Mouse (Mus musculus): ENCODE measurements around the gene Ern2.

The Ern2 gene

GRCm38 (mm10) chr7:122186043-122186442, at the start of gene Ern2:
Gene Ern2, minus strand, starts transcription at chr7:122186207.
- no peak for DNase-seq

- DNase-seq = no peak
Observed at GRCm38 (mm10) chr7:122230866-122231265, 44.9 kb upstream of the Ern2 start.

- DNase-seq = no peak
Observed at GRCm38 (mm10) chr7:122229916-122230315, 43.9 kb upstream of the Ern2 start.

GRCm38 (mm10) chr7:122229306-122229705, 43.3 kb upstream of the Ern2 start:
- no peak for DNase-seq

- no peak for DNase-seq
Observed at GRCm38 (mm10) chr7:122226744-122227143, 40.7 kb upstream of the Ern2 start.

- no peak for DNase-seq
Observed at GRCm38 (mm10) chr7:122226020-122226742, 40.2 kb upstream of the Ern2 start.

- peak; percentile 27 to 62 for DNase-seq
Observed at GRCm38 (mm10) chr7:122219315-122219801, 33.4 kb upstream of the Ern2 start, which contains the start of gene Chp2. Gene Chp2, plus strand, starts transcription at chr7:122219496.

GRCm38 (mm10) chr7:122208276-122209021, 22.4 kb upstream of the Ern2 start:
- DNase-seq = no peak

- no peak for DNase-seq
Observed at GRCm38 (mm10) chr7:122206121-122206520, 20.1 kb upstream of the Ern2 start.

GRCm38 (mm10) chr7:122203936-122204335, 17.9 kb upstream of the Ern2 start:
- no peak for DNase-seq

GRCm38 (mm10) chr7:122199296-122199695, 13.3 kb upstream of the Ern2 start:
- DNase-seq = peak; percentile 16 to 39

- DNase-seq = peak; percentile 65 to 84
Observed at GRCm38 (mm10) chr7:122197306-122197705, 11.3 kb upstream of the Ern2 start.

- peak; percentile 42 for DNase-seq
Observed at GRCm38 (mm10) chr7:122196771-122197170, 10.8 kb upstream of the Ern2 start.

- peak in 1 of 2 experiments; percentile 10 for DNase-seq
Observed at GRCm38 (mm10) chr7:122193919-122194318, 7.9 kb upstream of the Ern2 start.

- no peak for DNase-seq
Observed at GRCm38 (mm10) chr7:122191097-122191496, 5.1 kb upstream of the Ern2 start.

- DNase-seq = peak; percentile 21 to 78
Observed at GRCm38 (mm10) chr7:122189484-122189883, 3.5 kb upstream of the Ern2 start.

GRCm38 (mm10) chr7:122184569-122184968, 1.4 kb downstream of the Ern2 start:
- no peak for DNase-seq

GRCm38 (mm10) chr7:122180720-122181119, 5.3 kb downstream of the Ern2 start:
- DNase-seq = no peak

- DNase-seq = no peak
Observed at GRCm38 (mm10) chr7:122171613-122172012, 14.4 kb downstream of the Ern2 start.

GRCm38 (mm10) chr7:122170705-122171104, 15.3 kb downstream of the Ern2 start:
- no peak for DNase-seq

- DNase-seq = no peak
Observed at GRCm38 (mm10) chr7:122167203-122167602, 18.8 kb downstream of the Ern2 start.

- DNase-seq = no peak
Observed at GRCm38 (mm10) chr7:122163766-122164165, 22.2 kb downstream of the Ern2 start.

GRCm38 (mm10) chr7:122160037-122160436, 26.0 kb downstream of the Ern2 start:
- no peak for DNase-seq
